Comparison of ENCODE assay signal across 20 mouse cellular contexts in the genomic region with DNA sequence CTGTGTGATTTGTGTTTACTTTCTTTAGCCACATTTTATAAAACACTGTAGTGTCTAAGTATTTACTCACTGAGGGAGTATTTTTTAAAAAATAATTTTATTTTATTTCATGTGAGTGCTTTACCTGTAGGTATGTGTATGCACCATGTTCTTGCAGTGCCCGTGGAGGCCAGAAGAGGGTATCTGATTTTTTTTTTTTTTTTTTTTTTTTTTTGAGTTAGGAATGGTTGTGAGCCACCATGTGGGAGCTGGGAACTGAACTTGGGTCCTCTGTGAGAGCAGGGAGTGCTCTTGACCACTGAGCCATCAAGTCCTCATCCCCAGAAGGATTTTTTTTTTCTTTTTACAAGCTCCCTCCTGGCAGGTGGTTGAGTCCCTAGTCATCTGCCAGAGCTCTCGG. TPM values are rescaled to one million over a fixed set of nuclear protein-coding genes. Genes with fewer than 3 reads are reported as not detected.
DNase-seq lines count a peak whose midpoint lies in the region; TF ChIP-seq lines count a peak whose summit lies in the region.
"Had no signal": no experiment of that assay in that cellular context is flagged by ENCODE, and none has a peak within 500 bp of the region (broad histone marks: within the 10 kb centered on the region; RNA-seq: fewer than 3 reads in every experiment).

No protein-coding gene starts in this region.

- dilution Hi-C loops in CH12.LX (cut with MboI; ENCODE audit: extremely low pct_ligation_motif_present, extremely low pct_unique_long_range_greater_than_20kb, low sequenced_read_pairs): no loop called here

- in situ Hi-C loops in CH12.LX (cut with MboI; ENCODE audit: low pct_ligation_motif_present, low pct_unique_long_range_greater_than_20kb, low sequenced_read_pairs): no loop called here

- no peak for TF ChIP-seq EP300 in CH12.LX (IDR thresholded peaks at IDR 0.05; ENCODE audit: low read length)

- peaks cover 16% of the 10 kb centered on the region for H3K4me1 ChIP-seq in cerebellum, adult 2 months (ENCODE audit: control insufficient read depth, insufficient read depth, low read length)
- H3K4me1 ChIP-seq in CH12.LX (ENCODE audit: control insufficient read depth in 1 of 2, insufficient read depth in 2 of 2): peaks cover 3 to 35% of the 10 kb centered on the region in 2 experiments; a peak in 3 of 4 replicates

- H3K9ac ChIP-seq in CH12.LX (ENCODE audit: insufficient read depth, low read depth): no peak overlapping the region
- H3K9ac ChIP-seq: forebrain, embryonic 13.5 days; hindbrain, embryonic 13.5 days; intestine, embryonic 15.5 days had no signal

- no peaks in the 10 kb centered on the region for H3K27me3 ChIP-seq in cerebellum, adult 2 months (ENCODE audit: control insufficient read depth, insufficient read depth, low read length)
- no peaks in the 10 kb centered on the region for H3K27me3 ChIP-seq in CH12.LX (replicated peaks)
- H3K27me3 ChIP-seq: forebrain, embryonic 13.5 days; hindbrain, embryonic 13.5 days; intestine, embryonic 15.5 days had no signal

- H3K36me3 ChIP-seq in CH12.LX (replicated peaks in 1 of 2; ENCODE audit: control insufficient read depth in 1 of 2, insufficient read depth in 1 of 2, low read length in 1 of 2) (peaks cover 0 to 34% of the 10 kb centered on the region in 2 experiments), macrophage (ENCODE audit: inconsistent target) (no peaks in the 10 kb centered on the region)
- H3K36me3 ChIP-seq: embryonic facial prominence, embryonic 10.5 days; hindbrain, embryonic 13.5 days; intestine, embryonic 15.5 days had no signal

- no peak for DNase-seq in cerebellum, adult 2 months
- no peak for DNase-seq in cerebellum, adult 9-11 months
- DNase-seq in layer of hippocampus, adult 2 months (ENCODE audit: low spot score in 2 of 2): no peak
- DNase-seq in layer of hippocampus, postnatal 25 days (ENCODE audit: extremely low spot score in 1 of 2, low spot score in 1 of 2): no peak
- no peak for DNase-seq in CH12.LX (ENCODE audit: extremely low read depth)
- no peak for DNase-seq in gastrocnemius, postnatal 4 days (ENCODE audit: low spot score in 2 of 2)
- DNase-seq: adrenal gland, adult 8-10 months; adrenal gland, postnatal 36 days; gastrocnemius, adult 2 months; gastrocnemius, postnatal 25 days; heart, postnatal 14 days had no signal

- WGBS in cerebellum, adult 2 months: 52% methylated on average over 2 of the region's 2 CpGs
- no CpG with 5 or more reads among the region's 2 CpGs for WGBS in macrophage (ENCODE audit: missing documents)

- TF ChIP-seq RAD21 in CH12.LX (IDR thresholded peaks at IDR 0.05; ENCODE audit: low read depth, low read length): no peak

- no peak for TF ChIP-seq CTCF in cerebellum, adult 2 months (IDR thresholded peaks at IDR 0.05; ENCODE audit: borderline replicate concordance, insufficient read depth, low read depth, low read length)
- TF ChIP-seq CTCF in layer of hippocampus, adult 2 months (conservative IDR thresholded peaks at IDR 0.05): peak; percentile 49
- no peak for TF ChIP-seq CTCF in CH12.LX (conservative IDR thresholded peaks at IDR 0.05 in 1 of 2, IDR thresholded peaks at IDR 0.05 in 1 of 2; ENCODE audit: low read depth in 2 of 2, low read length in 2 of 2)

- H3K79me2 ChIP-seq in CH12.LX (replicated peaks; ENCODE audit: control insufficient read depth, extremely low read depth, insufficient read depth, poor library complexity, severe bottlenecking) (peaks cover 10% of the 10 kb centered on the region; the same call in 1 of the 2 replicates), macrophage (ENCODE audit: inconsistent target) (peaks cover 89% of the 10 kb centered on the region)

- H3K27ac ChIP-seq in cerebellum, adult 2 months (ENCODE audit: insufficient read depth, low read length): peak overlapping the region; percentile 63; the same call in 1 of the 2 replicates
- H3K27ac ChIP-seq in layer of hippocampus, adult 2 months: peak overlapping the region; percentile 83; the same call in 1 of the 2 replicates
- H3K27ac ChIP-seq in CH12.LX (ENCODE audit: insufficient read depth, low read depth) (no peak overlapping the region), macrophage (peak overlapping the region; percentile 92)
- H3K27ac ChIP-seq: embryonic facial prominence, embryonic 10.5 days; forebrain, embryonic 13.5 days; gastrocnemius, adult 2 months; heart, embryonic 10.5 days; hindbrain, embryonic 13.5 days; hindbrain, postnatal 0 days; intestine, embryonic 15.5 days had no signal

- H3K9me3 ChIP-seq in CH12.LX (replicated peaks; ENCODE audit: low read length): no peaks in the 10 kb centered on the region
- H3K9me3 ChIP-seq: embryonic facial prominence, embryonic 10.5 days; forebrain, embryonic 13.5 days; G1E; heart, embryonic 10.5 days; hindbrain, embryonic 13.5 days; intestine, embryonic 15.5 days had no signal

- TF ChIP-seq POLR2A in cerebellum, adult 2 months (IDR thresholded peaks at IDR 0.05; ENCODE audit: borderline replicate concordance, insufficient read depth, low read length): no peak
- TF ChIP-seq POLR2A in CH12.LX (IDR thresholded peaks at IDR 0.05; ENCODE audit: low read depth, low read length): no peak

- H3K4me2 ChIP-seq in CH12.LX (ENCODE audit: insufficient read depth, low read depth, poor library complexity, severe bottlenecking): no peak overlapping the region
- H3K4me2 ChIP-seq: forebrain, embryonic 13.5 days; hindbrain, embryonic 13.5 days; intestine, embryonic 15.5 days had no signal

- no peak overlapping the region for H3K4me3 ChIP-seq in cerebellum, adult 2 months (replicated peaks; ENCODE audit: insufficient read depth, low read depth, low read length)
- H3K4me3 ChIP-seq in layer of hippocampus, adult 2 months: no peak overlapping the region
- H3K4me3 ChIP-seq in CH12.LX (replicated peaks in 1 of 3; ENCODE audit: low read depth in 2 of 3, low read length in 2 of 3, poor library complexity in 1 of 3) (no peak overlapping the region), macrophage (ENCODE audit: inconsistent target) (no peak overlapping the region)
- H3K4me3 ChIP-seq: embryonic facial prominence, embryonic 10.5 days; forebrain, embryonic 13.5 days; gastrocnemius, adult 2 months; heart, embryonic 10.5 days; hindbrain, embryonic 13.5 days; intestine, embryonic 15.5 days had no signal

TF ChIP-seq in CH12.LX, 34 proteins besides CTCF, POLR2A, EP300 and RAD21:
- TF ChIP-seq NELFE (IDR thresholded peaks at IDR 0.05; ENCODE audit: low read depth, low read length) (no peak), ZNF384 (IDR thresholded peaks at IDR 0.05; ENCODE audit: low read depth, low read length) (peak; percentile 16; the same call in 1 of the 2 replicates)

RNA-seq across cellular contexts. Expression of a gene that starts 5.9 kb away (rescaled TPM):
- 45.6 and 46.5 TPM in 2 replicates for polyA plus RNA-seq in cerebellum, adult 2 months (2012; rRNA removed)
- 100 to 1,000 TPM; 113 to 121 TPM for total RNA-seq in layer of hippocampus, adult 2 months (2021)
- total RNA-seq in layer of hippocampus, postnatal 25 days (2021): 100 to 1,000 TPM in 1 of 2 experiments, 10 to 100 TPM in 1; 85.7 to 110 TPM
- total RNA-seq in CH12.LX (2012; rRNA removed): 17.3 and 18.4 TPM in 2 replicates
- 9.7 and 10.8 TPM in 2 replicates for total RNA-seq in CH12.LX (2014; rRNA removed)
- 21.7 and 25.7 TPM in 2 replicates for polyA plus RNA-seq in CH12.LX (2012; ENCODE audit: insufficient read length, low read depth)
- 100 to 1,000 TPM in 21 of 26 experiments, 10 to 100 TPM in 5; 32.7 to 447 (median 280) TPM for total RNA-seq in macrophage (2018; cell fraction: chromatin; rRNA removed)
- 10 to 100 TPM; 23.9 to 75.6 (median 46.1) TPM for total RNA-seq in macrophage (2018; cell fraction: cytosol; rRNA removed)
- 100 to 1,000 TPM in 20 of 26 experiments, 10 to 100 TPM in 6; 32.9 to 256 (median 140) TPM for total RNA-seq in macrophage (2018; cell fraction: nucleus; rRNA removed)
- 26.6 to 52.6 TPM (median 28.0 TPM) in 3 replicates for polyA plus RNA-seq in macrophage (2018)
- total RNA-seq in gastrocnemius, postnatal 4 days (2021): 10 to 100 TPM; 25.6 to 27.3 TPM

RNA-seq across cellular contexts. Expression of a gene that starts 14.0 kb away (rescaled TPM):
- 0.07 and 0.10 TPM in 2 replicates for polyA plus RNA-seq in cerebellum, adult 2 months (2012; rRNA removed)
- total RNA-seq in layer of hippocampus, adult 2 months (2021): 1 to 10 TPM; 3.1 to 3.8 TPM
- 1 to 10 TPM; 2.1 to 2.2 TPM for total RNA-seq in layer of hippocampus, postnatal 25 days (2021)
- total RNA-seq in CH12.LX (2012; rRNA removed) (not detected in 2 replicates), CH12.LX (2014; rRNA removed) (0.16 TPM in 1 of 2 replicates, not detected in the other)
- polyA plus RNA-seq in CH12.LX (2012; ENCODE audit: insufficient read length, low read depth) (not detected in 2 replicates), macrophage (2018) (not detected in 3 replicates)
- total RNA-seq in macrophage (2018; cell fraction: chromatin; rRNA removed): not detected
- not detected for total RNA-seq in macrophage (2018; cell fraction: cytosol; rRNA removed)
- total RNA-seq in macrophage (2018; cell fraction: nucleus; rRNA removed): not detected
- under 1 TPM; 0.26 to 0.71 TPM for total RNA-seq in gastrocnemius, postnatal 4 days (2021)
- total RNA-seq: adrenal gland, postnatal 36 days; gastrocnemius, adult 2 months; heart, postnatal 14 days; hematopoietic stem cell, adult 5-6 weeks had no signal
- polyA plus RNA-seq: embryonic facial prominence, embryonic 10.5 days; forebrain, embryonic 13.5 days had no signal
